Mouse (Mus musculus): ENCODE measurements around the gene Marcks. TPM values are rescaled to one million over a fixed set of nuclear protein-coding genes. Genes with fewer than 3 reads are reported as not detected.
"Not testable (repeated sequence)": the region's sequence is repeated elsewhere in the genome, so short reads cannot be mapped to it uniquely, and the experiment has no call there.

Gene Marcks
- polyA plus RNA-seq, 1 experiment, result 17.0 TPM

DNA sequence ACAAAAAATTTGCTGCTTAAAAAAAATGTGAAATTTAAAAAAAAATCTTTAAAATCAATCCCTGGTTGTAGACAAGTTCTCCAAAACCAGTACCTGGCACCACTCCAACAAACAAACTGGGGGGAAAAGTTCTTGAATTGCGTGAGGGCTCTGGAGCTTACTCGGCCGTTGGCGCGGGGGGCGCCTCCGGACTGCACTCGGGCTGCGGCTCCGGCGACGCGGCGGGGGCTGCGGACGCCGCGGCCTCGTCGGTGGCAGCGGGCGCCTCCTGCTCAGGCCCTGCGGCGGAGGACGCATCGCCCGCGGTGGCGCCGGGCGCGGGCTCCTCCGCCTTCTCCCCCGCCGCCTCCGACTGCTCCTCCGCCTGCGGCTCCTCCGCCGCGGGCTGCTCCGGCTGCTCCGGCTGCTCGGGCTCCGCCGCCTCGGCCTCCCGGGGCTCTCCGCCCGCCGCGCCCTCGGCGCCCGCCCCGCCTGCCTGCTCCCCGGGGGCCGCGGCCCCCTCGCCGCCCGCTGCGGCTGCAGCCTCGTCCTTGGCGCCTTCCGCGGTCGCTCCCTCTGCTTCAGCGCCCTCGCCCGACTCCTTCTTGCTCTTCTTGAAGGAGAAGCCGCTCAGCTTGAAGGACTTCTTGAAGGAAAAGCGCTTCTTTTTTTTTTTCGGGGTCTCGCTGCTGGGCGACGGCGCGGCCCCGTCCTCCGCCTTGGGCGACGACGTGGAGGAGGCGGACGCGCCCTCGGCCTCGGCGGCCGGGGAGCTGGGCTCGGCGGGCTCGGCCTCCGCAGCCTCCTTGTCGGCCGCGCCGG, 2.6 kb downstream of the Marcks start:
- no peak for DNase-seq (ENCODE audit: low read depth)

DNA sequence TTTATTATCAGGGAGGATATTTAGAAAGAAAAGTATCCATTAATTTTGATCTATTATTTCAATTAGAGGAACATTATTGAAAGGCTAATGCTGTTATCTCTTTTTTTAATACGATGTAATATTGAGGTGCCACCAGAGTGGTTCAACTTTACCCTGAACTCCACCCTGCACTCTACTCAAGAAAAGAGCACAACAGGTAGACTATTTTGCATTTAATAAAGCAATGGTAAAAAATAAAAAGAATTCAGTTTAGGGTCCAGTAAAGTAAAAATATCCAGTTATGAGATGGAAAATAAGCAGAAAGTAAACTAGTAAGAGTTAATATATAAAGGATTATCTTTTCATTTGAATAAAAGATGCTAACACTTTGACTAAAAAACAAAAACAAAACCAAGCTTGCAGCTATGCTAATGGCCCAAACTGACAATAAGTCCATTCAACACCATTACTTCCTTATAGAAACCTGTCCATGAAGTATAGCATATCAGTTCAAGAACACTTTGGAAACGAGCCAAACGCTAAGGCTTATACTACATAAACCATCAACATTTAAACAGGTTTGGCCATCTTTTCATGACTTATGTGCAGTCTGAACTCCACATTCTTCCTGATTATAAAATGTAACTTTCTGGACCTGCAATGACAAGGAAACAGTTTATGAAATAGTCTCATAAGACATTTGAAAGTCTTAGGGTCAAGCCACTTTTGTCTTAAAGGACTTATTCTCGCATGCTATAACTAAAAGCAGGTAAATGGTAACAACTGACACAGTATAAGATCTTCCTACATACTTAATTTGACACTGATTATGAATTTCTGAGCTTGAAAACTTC, 4.6 kb downstream of the Marcks start:
- DNase-seq (ENCODE audit: low read depth), result no peak

DNA sequence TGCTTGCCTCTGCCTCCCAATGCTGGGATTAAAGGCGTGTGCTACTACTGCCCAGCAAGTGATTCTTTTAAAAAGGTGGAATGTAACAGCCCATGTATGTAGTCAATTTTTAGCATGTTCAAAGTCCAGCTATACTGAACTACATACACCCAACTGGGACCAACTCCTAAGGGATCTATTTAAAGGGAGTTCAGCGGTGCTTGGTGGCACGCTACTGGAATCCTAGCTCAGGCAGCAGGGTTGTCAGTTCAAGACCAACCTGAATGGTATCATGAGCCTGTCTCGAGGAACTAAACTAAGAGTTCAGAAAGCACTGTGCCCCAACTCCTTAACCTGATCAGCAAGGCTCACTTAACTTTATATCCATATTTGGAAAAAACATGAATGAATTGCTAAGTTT, 6.0 kb downstream of the Marcks start:
- DNase-seq (ENCODE audit: low read depth), result no peak

DNA sequence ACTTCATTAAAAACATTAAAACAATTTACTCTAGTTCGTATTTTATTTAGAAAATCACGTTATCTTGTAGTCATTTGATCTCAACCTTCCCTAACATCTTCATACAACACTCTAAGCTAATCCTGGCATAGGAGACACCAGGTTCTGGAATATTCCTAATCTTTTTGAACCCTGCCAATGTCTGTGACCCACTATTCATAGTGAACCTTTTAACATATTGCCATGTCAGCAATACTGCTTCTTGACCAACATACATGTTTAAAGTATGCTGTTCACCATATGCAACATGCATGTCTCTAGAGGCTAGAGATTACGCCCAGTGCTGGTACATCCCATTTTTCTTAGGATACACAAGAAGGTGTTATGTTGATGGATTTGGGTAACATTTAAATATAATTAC, 9.1 kb downstream of the Marcks start:
- DNase-seq (ENCODE audit: low read depth), result no peak

DNA sequence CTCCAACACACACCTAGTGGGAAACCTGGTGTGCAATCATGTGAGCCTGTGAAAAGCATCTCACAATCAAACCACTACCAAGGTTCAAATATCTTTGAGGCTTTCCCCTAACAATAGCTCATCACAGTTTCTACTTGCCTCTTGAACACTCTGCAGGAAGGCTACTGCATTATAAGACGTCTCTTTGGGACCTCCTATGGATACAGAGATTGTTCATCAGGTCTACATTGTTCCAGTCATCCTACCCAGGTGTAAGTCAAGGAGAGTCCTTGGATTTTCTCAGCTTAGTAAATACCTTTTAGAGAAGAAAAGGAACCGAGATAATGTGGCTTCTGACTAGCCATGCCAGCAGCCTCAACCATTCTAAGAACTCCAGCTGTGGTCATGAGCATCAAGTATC, 23.4 kb downstream of the Marcks start:
- no peak for DNase-seq (ENCODE audit: low read depth)

DNA sequence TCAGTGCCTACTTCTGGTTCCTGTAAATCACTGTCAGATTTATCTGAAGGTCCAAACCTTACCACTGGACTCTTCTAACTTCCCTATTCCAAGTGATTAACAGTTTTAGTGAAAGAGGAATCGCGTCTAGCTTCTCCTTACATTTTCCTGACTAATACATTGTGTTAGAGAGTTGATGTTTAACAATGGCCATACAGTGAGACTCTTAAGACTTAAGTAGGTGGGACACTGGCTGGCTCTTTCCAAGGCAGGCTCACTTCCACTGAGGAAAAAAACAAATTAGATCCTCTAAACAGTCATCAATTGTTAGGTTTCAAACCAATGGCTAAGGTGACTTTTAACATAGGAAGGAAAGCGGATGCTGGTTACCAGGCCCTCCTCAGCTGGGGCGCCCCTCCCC, 25.9 kb downstream of the Marcks start:
- no peak for DNase-seq (ENCODE audit: low read depth)

DNA sequence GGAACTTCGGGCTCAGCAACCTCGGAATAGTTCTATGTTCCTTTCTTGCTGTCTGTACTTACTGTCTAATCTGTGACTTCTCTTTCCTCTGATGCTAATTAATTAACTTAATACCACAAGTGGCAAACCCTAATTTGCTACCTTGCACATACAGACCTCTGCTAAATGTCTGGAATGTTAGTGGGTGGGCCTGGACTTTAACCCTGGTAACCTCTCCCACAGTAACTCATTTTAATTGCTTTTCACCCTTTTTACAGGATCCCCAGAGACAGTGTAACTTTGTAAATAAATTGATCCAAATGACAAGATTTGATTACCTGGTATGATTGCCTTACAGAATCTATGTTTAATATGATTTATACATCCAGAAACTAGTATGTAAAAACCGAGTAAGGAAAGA, 26.4 kb downstream of the Marcks start:
- DNase-seq (ENCODE audit: low read depth), result no peak

DNA sequence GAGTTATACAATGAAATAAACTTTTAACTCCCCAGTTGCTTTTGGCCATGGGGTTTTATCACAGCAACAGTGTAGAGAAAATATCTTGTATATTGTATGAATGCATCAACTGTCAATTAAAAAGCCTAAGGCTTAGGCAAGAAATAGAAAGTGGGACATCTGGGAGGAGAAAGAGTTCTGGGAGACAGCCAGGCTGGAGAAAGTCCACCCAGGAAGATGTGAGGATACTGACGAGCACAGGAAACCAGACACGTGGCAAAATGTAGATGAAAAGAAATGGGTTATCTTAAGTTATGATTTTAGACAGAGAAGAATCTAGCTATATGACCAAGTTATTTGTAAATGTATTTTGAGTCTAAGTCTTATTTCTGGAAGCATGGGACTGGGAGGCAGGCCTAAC, 27.3 kb downstream of the Marcks start:
- no peak for DNase-seq (ENCODE audit: low read depth)

DNA sequence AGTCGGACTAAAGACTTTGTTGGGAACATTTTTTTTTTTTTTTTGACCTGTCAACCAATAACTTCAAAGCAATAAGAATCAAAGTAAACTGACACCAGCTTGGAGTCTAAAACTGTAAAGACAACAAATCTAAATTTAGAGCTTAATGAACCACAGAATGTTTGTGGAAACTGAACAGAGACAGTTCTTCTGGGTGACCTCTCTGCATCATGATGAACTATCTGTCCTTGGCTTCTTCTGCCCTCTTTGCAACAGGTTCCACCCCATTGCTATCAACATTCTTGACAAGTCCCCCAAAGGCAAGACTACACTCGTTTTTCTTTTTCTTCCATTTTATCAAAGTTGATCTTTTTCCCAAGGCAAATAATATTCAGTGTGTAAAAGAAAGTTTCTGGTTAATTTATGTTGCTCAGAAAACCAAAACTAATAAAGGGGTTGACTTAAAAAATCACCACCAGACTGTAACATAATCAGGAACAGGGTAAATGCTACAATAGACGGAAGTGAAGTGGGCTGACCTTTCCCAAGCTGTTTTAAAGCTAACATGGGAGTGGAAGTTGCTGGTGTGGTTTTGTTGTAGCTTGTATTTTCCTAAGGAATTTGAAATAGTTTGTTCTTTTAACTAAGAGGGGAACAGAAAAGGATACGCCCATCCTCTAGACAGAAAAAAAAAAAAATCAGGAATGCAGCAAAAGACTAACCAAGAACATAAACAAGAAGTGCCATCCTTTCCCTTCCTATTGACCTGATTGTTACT, 31.7 kb downstream of the Marcks start:
- no peak for DNase-seq (ENCODE audit: low read depth)

DNA sequence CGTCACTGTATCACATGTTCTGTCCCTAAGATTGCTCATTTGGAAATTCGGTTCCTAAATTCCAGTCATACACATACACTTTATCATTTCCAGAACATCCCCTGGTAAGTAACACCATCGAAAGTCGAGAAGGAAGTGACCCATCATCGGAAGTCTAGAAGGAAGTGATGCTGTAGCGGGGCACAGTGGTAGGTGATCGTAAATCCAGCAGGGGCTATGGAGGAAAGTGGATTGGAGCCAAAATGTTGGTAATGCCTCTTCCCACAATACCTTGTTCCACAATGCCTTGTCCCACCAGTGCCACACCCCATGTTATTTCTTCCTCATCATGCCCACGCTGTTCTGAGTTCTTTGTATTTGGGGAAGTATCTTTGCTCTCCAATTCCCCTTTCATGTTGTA, 32.4 kb downstream of the Marcks start:
- DNase-seq (ENCODE audit: low read depth), result no peak

DNA sequence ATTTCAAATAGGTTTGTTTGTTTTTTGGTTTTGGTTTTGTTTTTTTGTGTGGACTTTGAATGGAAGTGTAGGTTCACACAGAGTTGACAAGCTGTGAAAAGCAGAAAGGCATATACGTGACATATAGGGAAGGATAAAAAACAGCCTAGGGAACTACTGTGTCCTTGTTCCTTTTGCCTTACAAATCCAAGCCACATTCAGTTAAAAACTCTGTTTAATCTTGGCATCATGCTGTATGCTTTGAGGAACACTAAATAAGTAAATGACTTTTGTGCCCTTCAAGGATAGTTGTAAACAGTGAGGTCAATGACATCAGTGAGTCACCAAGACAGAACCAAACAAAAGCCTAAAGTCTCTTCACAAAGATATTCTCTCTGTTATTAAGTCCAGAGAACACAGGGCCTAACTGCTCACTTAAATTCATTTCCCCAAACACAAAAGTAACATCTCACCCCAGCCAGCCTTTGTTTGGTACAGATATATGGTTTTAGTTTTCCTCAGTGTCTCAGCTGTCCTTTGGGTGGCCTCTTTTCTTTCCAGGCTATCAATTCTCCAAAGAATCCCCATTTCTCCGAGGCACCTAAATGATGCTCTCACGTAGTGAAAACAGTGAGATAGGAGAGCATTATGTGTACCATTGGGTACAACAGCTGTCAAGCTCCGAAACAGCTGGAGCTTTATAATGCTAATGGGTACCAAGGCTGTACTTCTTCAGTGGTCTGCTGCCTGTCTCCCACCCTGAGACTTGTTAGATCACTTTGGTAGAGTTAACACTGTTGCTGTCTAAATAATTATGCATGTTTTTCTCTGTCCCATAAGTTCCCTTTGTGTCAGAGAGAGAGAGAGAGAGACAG, 36.3 kb downstream of the Marcks start:
- DNase-seq (ENCODE audit: low read depth), result no peak

DNA sequence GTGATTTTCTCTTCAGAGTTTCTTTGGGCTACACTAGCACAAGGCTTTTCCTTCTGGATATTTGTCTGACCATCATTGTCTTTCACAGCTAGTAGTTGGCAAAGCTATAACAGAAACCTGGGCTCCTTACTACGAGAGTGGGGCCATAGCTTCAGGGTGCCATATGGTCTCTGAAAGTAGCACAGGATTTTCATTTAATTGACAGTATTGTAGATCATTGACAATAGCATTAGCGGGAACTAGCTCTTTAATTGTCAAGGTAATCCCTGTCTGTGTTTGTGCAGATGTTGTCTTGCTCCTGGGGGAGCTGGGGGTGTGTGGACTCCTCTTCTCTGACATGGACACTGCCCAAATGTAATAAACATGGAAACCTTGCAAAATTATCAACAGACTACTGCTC, 37.0 kb downstream of the Marcks start:
- no peak for DNase-seq (ENCODE audit: low read depth)

DNA sequence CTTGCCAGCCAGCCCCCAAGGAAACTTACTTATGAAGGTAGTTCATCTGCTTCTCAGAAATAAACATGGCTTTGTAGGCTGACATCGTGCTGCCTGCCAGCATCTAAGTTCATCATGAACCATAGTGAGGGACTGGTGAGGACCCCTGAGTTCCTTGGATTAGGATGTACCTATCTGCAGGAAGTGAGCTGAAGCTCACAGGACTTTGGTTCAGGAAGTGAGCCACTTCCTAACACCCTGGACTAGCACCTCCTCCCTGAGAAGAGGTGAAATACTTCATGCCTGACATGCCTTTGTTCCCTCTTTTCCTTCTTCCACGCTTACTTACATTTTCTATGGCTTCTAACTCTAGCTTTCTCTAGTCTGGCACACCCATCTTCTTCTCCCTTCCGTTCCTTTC, 42.2 kb downstream of the Marcks start:
- DNase-seq (ENCODE audit: low read depth), result no peak

DNA sequence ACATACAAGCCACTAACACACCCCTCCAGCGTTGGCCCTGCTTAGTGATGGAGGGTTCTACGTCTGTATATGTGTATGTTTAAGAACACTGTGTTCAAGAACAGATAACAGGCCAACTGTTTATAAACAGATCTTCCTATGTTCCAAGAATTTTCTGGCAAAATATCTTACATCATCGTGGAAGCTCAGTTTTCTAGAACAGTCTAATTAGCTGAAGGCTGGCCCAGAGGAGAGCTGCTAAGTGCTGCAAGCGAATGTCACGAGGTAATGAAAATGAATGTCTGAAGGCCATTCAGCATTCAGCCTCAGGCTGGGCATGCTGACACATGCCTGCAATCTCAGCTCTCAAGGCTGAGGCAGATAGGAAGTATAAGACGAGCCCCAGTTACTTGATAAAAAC, 42.9 kb downstream of the Marcks start:
- no peak for DNase-seq (ENCODE audit: low read depth)

DNA sequence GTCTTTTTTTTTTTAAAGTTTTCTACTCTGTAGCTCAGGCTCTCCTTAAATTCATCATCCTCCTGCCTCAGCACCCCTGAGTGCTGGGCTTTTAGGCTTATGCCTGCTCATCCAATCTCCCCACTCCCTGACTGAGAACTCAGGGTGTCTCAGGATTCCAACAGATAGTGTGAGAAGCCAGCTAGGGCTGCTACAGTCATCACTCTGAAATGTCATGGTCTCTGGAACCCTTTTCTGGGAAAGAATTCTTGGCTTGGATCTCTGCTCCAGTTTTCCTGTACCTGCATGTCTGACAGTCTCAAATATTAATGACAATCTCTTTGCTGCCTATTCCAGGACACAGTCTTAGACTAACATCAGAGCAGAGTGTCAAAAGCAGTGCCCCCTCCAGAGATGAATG, 45.4 kb downstream of the Marcks start:
- DNase-seq (ENCODE audit: low read depth), result no peak

DNA sequence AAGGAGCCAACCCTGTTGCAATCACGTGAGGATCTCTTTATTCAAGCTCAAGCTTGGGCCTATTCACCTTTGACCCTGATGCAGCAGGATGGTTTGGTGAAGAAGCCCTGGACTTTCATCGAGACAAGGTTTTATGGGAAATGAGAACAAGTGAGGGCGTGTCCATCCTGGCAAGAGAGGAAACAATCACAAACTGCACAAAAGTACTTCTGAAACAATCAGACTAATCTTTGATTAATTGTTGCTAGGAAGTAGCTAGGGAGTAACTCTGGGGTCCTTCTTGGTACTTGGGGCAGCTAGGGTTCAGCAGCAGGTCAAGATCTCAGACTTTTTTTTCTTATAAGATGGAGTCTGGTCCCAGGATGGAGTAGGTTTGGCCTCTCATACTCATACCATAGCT, 48.3 kb downstream of the Marcks start:
- no peak for DNase-seq (ENCODE audit: low read depth)

DNA sequence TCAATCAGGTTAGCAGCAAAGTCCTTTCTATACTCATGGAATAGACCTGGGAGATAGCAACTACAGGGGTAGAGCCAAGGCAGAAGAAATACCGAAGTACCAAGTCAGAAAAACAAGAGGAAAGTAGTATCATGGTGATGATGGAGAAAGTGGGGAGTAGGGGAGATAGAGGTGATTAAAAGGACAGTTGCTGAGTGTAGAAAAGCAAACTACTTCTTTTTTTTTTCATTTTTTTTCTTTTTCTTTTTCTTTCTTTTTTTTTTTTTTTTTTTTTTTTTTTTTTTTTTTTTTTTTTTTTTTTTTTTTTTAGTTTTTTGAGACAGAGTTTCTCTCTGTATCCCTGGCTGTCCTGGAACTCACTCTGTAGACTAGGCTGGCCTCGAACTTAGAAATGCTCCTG, 54.6 kb downstream of the Marcks start:
- not testable (repeated sequence) for DNase-seq (ENCODE audit: low read depth)
